Mouse (Mus musculus) thymus, adult 18-20 months (tissue): ENCODE measurements around the gene Mthfd2l.

Source experiments
- DNase-seq, 2 experiments: peaks; one replicate each; pipeline ENCODE4 v3.0.0; 2022; ENCODE audit warnings: mixed read lengths in 2 of 2

The Mthfd2l gene

DNA sequence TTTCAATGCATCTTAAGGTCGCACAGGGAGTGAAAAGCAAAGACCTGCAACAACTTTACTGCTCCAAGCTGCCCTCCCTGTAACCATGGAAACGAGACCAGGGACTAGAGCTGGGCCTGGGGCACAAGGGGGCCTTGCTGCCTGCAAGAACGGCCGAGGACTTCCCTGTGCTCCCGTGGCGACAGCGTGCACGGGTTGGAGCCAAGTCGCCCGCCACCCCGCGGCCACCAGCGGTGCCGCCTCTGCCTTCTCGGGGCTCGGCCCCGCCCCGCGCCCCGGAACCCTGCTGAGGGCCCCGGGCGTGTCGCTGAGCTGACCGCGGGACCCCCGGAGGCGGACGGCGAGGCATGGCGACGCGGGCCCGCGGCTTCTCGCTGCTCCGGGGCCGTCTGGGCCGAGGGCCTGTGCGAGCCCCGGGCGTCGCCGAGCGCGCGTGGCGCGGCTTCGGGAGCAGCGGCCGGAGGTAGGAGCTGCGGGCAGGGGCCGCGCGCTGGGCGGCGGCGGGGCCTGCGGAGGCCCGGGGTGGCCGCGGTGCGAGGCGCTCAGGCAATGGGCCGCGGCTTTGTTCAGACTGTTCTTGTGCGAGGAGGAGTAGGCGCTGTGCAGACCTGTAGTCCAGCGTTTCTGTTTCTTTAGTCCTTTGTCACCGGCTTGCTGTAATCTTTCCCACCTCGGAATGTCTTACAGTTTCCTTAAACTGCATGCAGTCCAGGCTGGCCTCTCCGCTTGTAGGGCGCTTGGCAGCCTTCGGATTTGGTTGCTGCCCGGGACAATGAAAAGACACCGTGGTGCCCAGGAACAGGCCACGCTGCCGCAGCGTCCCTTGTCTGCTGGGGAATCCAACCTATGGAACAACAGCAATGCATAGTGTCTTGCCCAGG is at the start of gene Mthfd2l:
Gene Mthfd2l (plus strand): TSS at position 147 of the 881 bp plus-strand sequence.
- DNase-seq = peak; percentile 53 to 64

DNA sequence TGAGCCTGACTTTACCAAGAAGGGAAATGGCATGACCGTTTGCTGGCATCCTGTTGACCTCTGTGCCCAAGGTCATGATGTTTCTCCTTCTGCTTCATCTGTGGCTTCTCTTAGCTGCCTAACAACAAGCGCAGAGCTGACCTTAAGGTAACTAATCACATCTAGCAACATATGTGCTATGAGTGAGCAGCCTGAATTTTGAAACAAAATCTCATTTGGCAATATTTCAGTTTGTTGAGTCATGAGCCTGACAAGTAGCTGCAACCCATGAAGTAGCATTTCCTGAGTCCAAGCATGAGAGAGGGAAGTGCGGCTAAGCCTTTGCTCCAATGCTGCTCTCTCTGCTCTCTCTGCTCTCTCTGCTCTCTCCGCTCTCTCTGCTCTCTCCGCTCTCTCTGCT is 49.2 kb upstream of the Mthfd2l start:
- DNase-seq = no peak

- DNase-seq = no peak
Measured at GRCm38 (mm10) chr5:90882146-90882545, 48.8 kb upstream of the Mthfd2l start.

GRCm38 (mm10) chr5:90884628-90885242 is 46.2 kb upstream of the Mthfd2l start:
- no peak for DNase-seq

- no peak for DNase-seq
Measured at GRCm38 (mm10) chr5:90888661-90889060, 42.3 kb upstream of the Mthfd2l start.

DNA sequence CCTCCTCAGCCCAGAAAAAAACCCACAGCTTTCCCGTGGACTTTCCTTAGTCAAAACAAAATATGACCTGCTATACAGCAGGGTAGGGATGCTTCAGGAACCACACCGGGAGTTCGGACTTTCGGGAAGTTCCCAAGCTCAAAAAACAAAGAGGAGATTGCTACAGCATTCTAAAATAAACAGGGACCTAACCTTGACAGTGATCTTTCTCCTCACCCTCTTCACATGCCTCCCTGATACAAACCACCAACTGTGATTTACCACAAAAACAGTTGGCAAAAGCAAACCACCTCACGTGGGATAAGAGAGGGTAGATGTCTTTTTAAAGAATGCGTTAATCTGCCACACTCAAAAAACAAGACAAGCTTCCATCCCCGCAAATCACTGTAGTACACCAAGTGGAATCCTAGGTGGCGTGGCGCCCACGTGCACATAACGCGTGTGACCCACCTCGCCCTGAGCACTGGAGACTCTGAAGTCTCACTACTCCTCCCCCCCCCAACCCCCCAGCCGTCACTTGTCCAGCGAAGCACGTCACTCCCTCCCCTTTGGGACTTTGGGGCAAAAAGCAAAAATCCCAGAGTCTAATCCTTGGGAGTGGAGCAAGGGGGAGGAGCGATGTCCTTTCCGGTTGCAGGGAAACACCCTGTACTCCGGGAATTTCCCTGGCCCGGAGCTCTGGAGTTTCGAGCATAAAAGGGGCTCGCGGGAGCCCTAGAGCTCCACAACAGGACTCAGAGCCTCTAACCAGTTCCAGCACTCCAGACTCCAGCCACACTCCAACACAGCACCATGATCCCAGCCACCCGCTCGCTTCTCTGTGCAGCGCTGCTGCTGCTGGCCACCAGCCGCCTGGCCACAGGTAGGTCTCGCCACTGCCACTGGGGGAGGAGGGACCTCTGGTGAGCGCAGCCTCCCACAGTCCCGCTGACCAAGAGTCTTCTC is 40.1 kb upstream of the Mthfd2l start, which contains the start of gene Cxcl1:
Gene Cxcl1 (plus strand): TSS at position 723 of the 945 bp plus-strand sequence.
- DNase-seq = no peak

GRCm38 (mm10) chr5:90891464-90891813 is 39.5 kb upstream of the Mthfd2l start:
- DNase-seq = no peak

- DNase-seq = no peak
Measured at GRCm38 (mm10) chr5:90894231-90894630, 36.7 kb upstream of the Mthfd2l start.

GRCm38 (mm10) chr5:90897429-90897828 is 33.5 kb upstream of the Mthfd2l start:
- DNase-seq = no peak

- no peak for DNase-seq
Measured at GRCm38 (mm10) chr5:90899308-90899707, 31.6 kb upstream of the Mthfd2l start.

DNA sequence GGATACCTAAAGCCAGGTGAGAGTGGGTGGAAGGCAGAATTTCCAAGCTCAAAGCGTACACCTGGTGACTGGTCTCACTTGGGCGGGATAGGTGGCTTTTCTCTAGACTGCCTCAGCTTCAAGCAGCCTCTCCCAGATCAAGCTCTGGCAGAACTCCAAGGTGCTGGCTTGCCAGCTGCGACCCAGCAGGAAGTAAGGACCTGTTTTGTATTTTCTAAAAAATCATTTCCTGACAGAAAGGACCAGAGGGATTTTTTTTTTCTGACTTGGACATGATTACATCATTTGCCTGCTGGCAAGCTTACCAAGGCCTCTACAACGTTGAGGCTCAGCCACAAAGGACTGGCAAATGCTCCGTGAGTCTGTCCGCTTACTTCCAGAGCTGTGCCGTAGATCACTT is 30.8 kb upstream of the Mthfd2l start:
- DNase-seq = no peak

GRCm38 (mm10) chr5:90900688-90901087 is 30.2 kb upstream of the Mthfd2l start:
- DNase-seq = no peak

DNA sequence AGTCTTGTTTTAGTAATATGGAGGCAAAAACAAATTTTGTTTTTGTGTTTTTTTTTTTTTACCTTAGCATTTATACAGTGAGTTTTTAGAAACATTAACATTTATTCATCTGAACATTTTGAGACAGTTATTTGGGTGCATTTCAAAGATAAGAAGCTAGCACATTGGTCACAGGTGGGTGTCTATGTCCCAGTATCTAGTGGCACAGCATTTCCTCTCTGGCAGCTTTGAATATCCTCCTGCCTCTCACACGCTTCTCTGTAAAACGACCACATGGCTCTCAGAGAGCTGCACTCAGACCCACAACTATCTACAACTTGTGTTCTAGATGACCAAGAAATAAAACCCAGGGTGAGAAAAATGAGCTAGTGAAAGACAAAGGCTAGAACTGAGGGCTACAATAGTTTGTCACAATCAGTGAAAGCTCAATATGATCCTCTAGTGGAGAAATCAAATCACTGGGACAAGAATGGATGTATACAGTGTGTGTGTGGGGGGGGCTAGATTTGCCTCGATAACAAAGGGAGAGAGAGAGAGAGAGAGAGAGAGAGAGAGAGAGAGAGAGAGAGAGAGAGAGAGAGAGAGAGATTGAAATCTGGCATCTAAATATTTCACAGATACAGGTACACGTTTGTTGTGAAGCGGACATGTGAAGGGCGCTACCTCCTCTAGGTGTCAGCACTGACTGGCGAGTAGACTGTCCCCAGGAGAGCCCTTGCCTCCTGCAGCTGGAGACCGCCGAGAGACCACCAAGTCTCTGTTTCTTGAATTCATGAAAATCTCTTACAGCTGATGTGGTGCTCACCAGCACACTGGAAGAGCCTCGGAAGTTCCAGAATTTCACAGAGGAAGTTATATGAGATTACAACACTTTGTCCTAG is 28.3 kb upstream of the Mthfd2l start:
- no peak for DNase-seq

GRCm38 (mm10) chr5:90903339-90904020 is 27.4 kb upstream of the Mthfd2l start, which contains the start of gene Cxcl2:
Cxcl2 (plus strand) TSS chr5:90903871.
- no peak for DNase-seq

- DNase-seq = no peak
Measured at GRCm38 (mm10) chr5:90908983-90909382, 21.9 kb upstream of the Mthfd2l start.

- no peak for DNase-seq
Measured at GRCm38 (mm10) chr5:90919495-90919894, 11.4 kb upstream of the Mthfd2l start.

DNA sequence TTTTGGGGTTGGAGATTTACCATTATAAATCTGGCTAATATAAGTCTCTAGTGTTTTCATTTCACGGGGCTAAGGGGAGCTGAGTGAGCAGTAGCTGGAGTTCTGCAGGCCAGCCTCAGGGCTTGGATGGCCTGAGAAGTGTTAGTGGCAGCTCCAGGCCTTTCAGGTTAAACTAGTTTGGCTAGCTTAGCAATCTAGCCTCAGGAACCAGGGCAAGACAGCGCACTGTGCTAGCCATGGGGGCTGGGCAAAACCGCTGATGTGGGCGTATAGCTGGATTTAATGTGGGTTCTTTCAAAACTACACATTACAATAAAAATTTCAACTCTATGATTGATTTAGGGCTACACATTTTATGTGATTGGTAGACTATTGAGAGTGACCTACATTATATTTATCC is 8.0 kb upstream of the Mthfd2l start:
- no peak for DNase-seq

DNA sequence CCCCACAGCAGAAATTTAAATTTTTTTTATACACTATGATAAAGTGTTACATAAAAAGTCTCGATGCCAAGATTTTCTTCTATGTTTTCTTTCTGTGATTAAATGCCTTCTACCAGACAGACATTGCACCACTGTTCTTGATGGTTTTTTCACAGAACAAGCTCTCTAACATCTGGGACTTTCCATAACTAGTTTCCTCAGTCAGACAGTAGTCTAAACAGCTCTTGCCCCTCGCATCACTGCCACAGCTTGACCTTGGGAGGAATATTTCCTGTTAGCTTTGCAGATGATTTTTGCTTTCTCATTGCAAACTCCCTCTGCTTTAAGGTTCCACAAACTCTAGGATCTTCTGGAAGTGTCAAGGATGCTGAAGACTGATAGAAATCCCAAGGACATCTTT is 371 bp upstream of the Mthfd2l start:
- DNase-seq = no peak

GRCm38 (mm10) chr5:90931911-90932310 is 994 bp downstream of the Mthfd2l start:
- no peak for DNase-seq

GRCm38 (mm10) chr5:90936706-90937105 is 5.8 kb downstream of the Mthfd2l start:
- DNase-seq = no peak

GRCm38 (mm10) chr5:90945453-90945852 is 14.5 kb downstream of the Mthfd2l start:
- no peak for DNase-seq
